Mouse (Mus musculus): ENCODE measurements around the gene Entpd7.

The Entpd7 gene

GRCm38 (mm10) chr19:43724194-43724593 lies 34.7 kb downstream of the Entpd7 start:
- DNase-seq (ENCODE audit: low spot score in 2 of 2) = no peak

- DNase-seq (ENCODE audit: low spot score in 2 of 2) = no peak
Measured at GRCm38 (mm10) chr19:43724821-43725220, 35.3 kb downstream of the Entpd7 start.

GRCm38 (mm10) chr19:43726510-43727146 lies 37.2 kb downstream of the Entpd7 start:
- no peak for DNase-seq (ENCODE audit: low spot score in 2 of 2)

GRCm38 (mm10) chr19:43729296-43730036 lies 40.0 kb downstream of the Entpd7 start:
- DNase-seq (ENCODE audit: low spot score in 2 of 2) = no peak

GRCm38 (mm10) chr19:43730037-43730428 lies 40.6 kb downstream of the Entpd7 start:
- DNase-seq (ENCODE audit: low spot score in 2 of 2) = no peak

GRCm38 (mm10) chr19:43731157-43731556 lies 41.7 kb downstream of the Entpd7 start:
- DNase-seq (ENCODE audit: low spot score in 2 of 2) = no peak

- no peak for DNase-seq (ENCODE audit: low spot score in 2 of 2)
Measured at GRCm38 (mm10) chr19:43738409-43738808, 48.9 kb downstream of the Entpd7 start.

- DNase-seq (ENCODE audit: low spot score in 2 of 2) = no peak
Measured at GRCm38 (mm10) chr19:43743401-43743800, 53.9 kb downstream of the Entpd7 start.

GRCm38 (mm10) chr19:43745740-43746139 lies 56.3 kb downstream of the Entpd7 start:
- no peak for DNase-seq (ENCODE audit: low spot score in 2 of 2)

GRCm38 (mm10) chr19:43747877-43748276 lies 58.4 kb downstream of the Entpd7 start:
- DNase-seq (ENCODE audit: low spot score in 2 of 2) = no peak

- no peak for DNase-seq (ENCODE audit: low spot score in 2 of 2)
Measured at GRCm38 (mm10) chr19:43750008-43750407, 60.5 kb downstream of the Entpd7 start.

- peak; percentile 97 for DNase-seq (ENCODE audit: low spot score in 2 of 2)
Measured at GRCm38 (mm10) chr19:43752489-43753225, 63.2 kb downstream of the Entpd7 start, which contains the start of the genes Cutc and Cox15. Gene Cutc (plus strand): TSS chr19:43752996. Gene Cox15 (minus strand): TSS chr19:43753000.

- DNase-seq (ENCODE audit: low spot score in 2 of 2) = peak; percentile 85 to 87
Measured at GRCm38 (mm10) chr19:43753226-43753835, 63.9 kb downstream of the Entpd7 start.

GRCm38 (mm10) chr19:43754237-43754636 lies 64.8 kb downstream of the Entpd7 start:
- no peak for DNase-seq (ENCODE audit: low spot score in 2 of 2)

- DNase-seq (ENCODE audit: low spot score in 2 of 2) = no peak
Measured at GRCm38 (mm10) chr19:43754872-43755271, 65.4 kb downstream of the Entpd7 start.

GRCm38 (mm10) chr19:43760504-43760903 lies 71.0 kb downstream of the Entpd7 start:
- peak; percentile 53 to 57 for DNase-seq (ENCODE audit: low spot score in 2 of 2)

GRCm38 (mm10) chr19:43761543-43762256 lies 72.2 kb downstream of the Entpd7 start:
- DNase-seq (ENCODE audit: low spot score in 2 of 2) = no peak

GRCm38 (mm10) chr19:43762410-43762809 lies 72.9 kb downstream of the Entpd7 start:
- DNase-seq (ENCODE audit: low spot score in 2 of 2) = no peak

GRCm38 (mm10) chr19:43766451-43766850 lies 77.0 kb downstream of the Entpd7 start:
- no peak for DNase-seq (ENCODE audit: low spot score in 2 of 2)

- no peak for DNase-seq (ENCODE audit: low spot score in 2 of 2)
Measured at GRCm38 (mm10) chr19:43767549-43768322, 78.3 kb downstream of the Entpd7 start.

Data from frontal cortex, postnatal 36 days (tissue).